Mouse (Mus musculus): ENCODE measurements around the gene Trmt2a. TPM values are rescaled to one million over a fixed set of nuclear protein-coding genes. Genes with fewer than 3 reads are reported as not detected.

The Trmt2a gene
- polyA plus RNA-seq (2012; rRNA removed) = 41.9 and 55.2 TPM in 2 replicates

GRCm38 (mm10) chr16:18248433-18249363, at the start of gene Trmt2a, which contains the start of gene Ranbp1:
Gene Trmt2a, plus strand, starts transcription at chr16:18248679.
Gene Ranbp1, minus strand, starts transcription at chr16:18248732.
- TF ChIP-seq POLR2A (IDR thresholded peaks at IDR 0.05; ENCODE audit: borderline replicate concordance, extremely low read depth, low read depth, low read length) (peak; percentile 96), CTCF (IDR thresholded peaks at IDR 0.05; ENCODE audit: insufficient read depth, low read length) (no peak)
- under 1% methylated on average over 96 of the region's 102 CpGs for WGBS

GRCm38 (mm10) chr16:18200062-18200461, 48.4 kb upstream of the Trmt2a start:
- 54% methylated on average over 2 of the region's 2 CpGs for WGBS
- H3K4me3 ChIP-seq (replicated peaks; ENCODE audit: extremely low read depth, low read depth, low read length) = no peak overlapping the region
- TF ChIP-seq CTCF (IDR thresholded peaks at IDR 0.05; ENCODE audit: insufficient read depth, low read length) (no peak), POLR2A (IDR thresholded peaks at IDR 0.05; ENCODE audit: borderline replicate concordance, extremely low read depth, low read depth, low read length) (no peak)
- H3K4me1 ChIP-seq (ENCODE audit: control insufficient read depth, insufficient read depth, low read length) = no peaks in the 10 kb centered on the region
- DNase-seq = no peak

More at GRCm38 (mm10) chr16:18248433-18249363, at the start of gene Trmt2a, which contains the start of gene Ranbp1:
- H3K4me1 ChIP-seq (ENCODE audit: control insufficient read depth, insufficient read depth, low read length) = peaks cover 4% of the 10 kb centered on the region
- peak; percentile 98 for DNase-seq
- peak within 1 kb of the TSS; percentile 97 for H3K4me3 ChIP-seq (replicated peaks; ENCODE audit: extremely low read depth, low read depth, low read length)

- WGBS = 40% methylated on average over 1 of the region's 1 CpGs
- no peak for TF ChIP-seq POLR2A (IDR thresholded peaks at IDR 0.05; ENCODE audit: borderline replicate concordance, extremely low read depth, low read depth, low read length)
- no peak for TF ChIP-seq CTCF (IDR thresholded peaks at IDR 0.05; ENCODE audit: insufficient read depth, low read length)
- Histone ChIP-seq H3K4me1 (ENCODE audit: control insufficient read depth, insufficient read depth, low read length) (no peaks in the 10 kb centered on the region), H3K4me3 (replicated peaks; ENCODE audit: extremely low read depth, low read depth, low read length) (no peak overlapping the region)
- no peak for DNase-seq
Observed at GRCm38 (mm10) chr16:18201620-18202019, 46.9 kb upstream of the Trmt2a start.

- DNase-seq = no peak
- TF ChIP-seq CTCF (IDR thresholded peaks at IDR 0.05; ENCODE audit: insufficient read depth, low read length) (no peak), POLR2A (IDR thresholded peaks at IDR 0.05; ENCODE audit: borderline replicate concordance, extremely low read depth, low read depth, low read length) (no peak)
- H3K4me1 ChIP-seq (ENCODE audit: control insufficient read depth, insufficient read depth, low read length) = no peaks in the 10 kb centered on the region
- 82% methylated on average over 1 of the region's 1 CpGs for WGBS
- H3K4me3 ChIP-seq (replicated peaks; ENCODE audit: extremely low read depth, low read depth, low read length) = no peak overlapping the region
Observed at GRCm38 (mm10) chr16:18202061-18202460, 46.4 kb upstream of the Trmt2a start.

- TF ChIP-seq CTCF (IDR thresholded peaks at IDR 0.05; ENCODE audit: insufficient read depth, low read length) = no peak
- no peak for TF ChIP-seq POLR2A (IDR thresholded peaks at IDR 0.05; ENCODE audit: borderline replicate concordance, extremely low read depth, low read depth, low read length)
- 59% methylated on average over 7 of the region's 7 CpGs for WGBS
- H3K4me1 ChIP-seq (ENCODE audit: control insufficient read depth, insufficient read depth, low read length) = no peaks in the 10 kb centered on the region
Observed at GRCm38 (mm10) chr16:18203430-18204091, 44.9 kb upstream of the Trmt2a start.

GRCm38 (mm10) chr16:18210701-18211416, 37.6 kb upstream of the Trmt2a start:
- WGBS = 15% methylated on average over 8 of the region's 8 CpGs
- no peak for TF ChIP-seq POLR2A (IDR thresholded peaks at IDR 0.05; ENCODE audit: borderline replicate concordance, extremely low read depth, low read depth, low read length)
- peak; percentile 82 for TF ChIP-seq CTCF (IDR thresholded peaks at IDR 0.05; ENCODE audit: insufficient read depth, low read length)
- Histone ChIP-seq H3K4me3 (replicated peaks; ENCODE audit: extremely low read depth, low read depth, low read length) (no peak overlapping the region), H3K4me1 (ENCODE audit: control insufficient read depth, insufficient read depth, low read length) (no peaks in the 10 kb centered on the region)
- peak; percentile 55 for DNase-seq

More at GRCm38 (mm10) chr16:18203430-18204091, 44.9 kb upstream of the Trmt2a start:
- no peak for DNase-seq
- H3K4me3 ChIP-seq (replicated peaks; ENCODE audit: extremely low read depth, low read depth, low read length) = no peak overlapping the region

GRCm38 (mm10) chr16:18211417-18212171, 36.9 kb upstream of the Trmt2a start:
- 45% methylated on average over 10 of the region's 10 CpGs for WGBS
- DNase-seq = peak; percentile 82
- Histone ChIP-seq H3K4me1 (ENCODE audit: control insufficient read depth, insufficient read depth, low read length) (no peaks in the 10 kb centered on the region), H3K4me3 (replicated peaks; ENCODE audit: extremely low read depth, low read depth, low read length) (no peak overlapping the region)
- TF ChIP-seq POLR2A (IDR thresholded peaks at IDR 0.05; ENCODE audit: borderline replicate concordance, extremely low read depth, low read depth, low read length) = no peak
- peak; percentile 97 for TF ChIP-seq CTCF (IDR thresholded peaks at IDR 0.05; ENCODE audit: insufficient read depth, low read length)

GRCm38 (mm10) chr16:18213689-18214088, 34.8 kb upstream of the Trmt2a start:
- H3K4me3 ChIP-seq (replicated peaks; ENCODE audit: extremely low read depth, low read depth, low read length) = no peak overlapping the region
- WGBS = 53% methylated on average over 6 of the region's 6 CpGs
- DNase-seq = no peak
- TF ChIP-seq CTCF (IDR thresholded peaks at IDR 0.05; ENCODE audit: insufficient read depth, low read length) = no peak
- TF ChIP-seq POLR2A (IDR thresholded peaks at IDR 0.05; ENCODE audit: borderline replicate concordance, extremely low read depth, low read depth, low read length) = no peak
- no peaks in the 10 kb centered on the region for H3K4me1 ChIP-seq (ENCODE audit: control insufficient read depth, insufficient read depth, low read length)

Data from lung, adult 2 months (tissue).